Mouse (Mus musculus) forebrain, embryonic 10.5 days (tissue): ENCODE measurements at regions not wholly inside any gene's neighbourhood (a gene's known extent, or its start where the extent isn't known, plus 50 kb on each side); places are given as distances from the start of the nearest gene placed in this dataset.

ENCODE experiments used
- DNase-seq: peaks from one replicate; pipeline ENCODE4 v3.0.0-alpha.2; 2017; ENCODE audit warnings: low spot score; ENCODE audit errors: extremely low spot score
- H3K27ac ChIP-seq: fragments of 300-500 bp; sonication (generic); 2 replicates; pipeline ENCODE4 v1.5.1; 2016; ENCODE audit warnings: mild to moderate bottlenecking
- H3K27me3 ChIP-seq: fragments of 300-500 bp; sonication (generic); 2 replicates; pipeline ENCODE4 v1.6.1; 2016; ENCODE audit warnings: mild to moderate bottlenecking; ENCODE audit not compliant: poor library complexity, severe bottlenecking
- H3K36me3 ChIP-seq: fragments of 300-500 bp; sonication (generic); replicated peaks from 2 replicates; pipeline ENCODE4 v1.6.1; 2016; ENCODE audit warnings: mild to moderate bottlenecking, moderate library complexity
- H3K4me1 ChIP-seq: fragments of 300-500 bp; sonication (generic); 2 replicates; pipeline ENCODE4 v1.6.1; 2016
- H3K4me3 ChIP-seq: fragments of 300-500 bp; sonication (generic); 2 replicates; pipeline ENCODE4 v1.5.1; 2016; ENCODE audit warnings: mild to moderate bottlenecking, moderate library complexity
- H3K9me3 ChIP-seq: fragments of 300-500 bp; sonication (generic); 2 replicates; pipeline ENCODE4 v1.6.1; 2016; ENCODE audit warnings: mild to moderate bottlenecking, moderate library complexity
- WGBS: fragments of 180-500 bp; shearing (Covaris S2); methylation state at CpG from one replicate; pipeline ENCODE4 v1.1.7; 2016; 5-methylcytosine and 5-hydroxymethylcytosine counted together

DNA sequence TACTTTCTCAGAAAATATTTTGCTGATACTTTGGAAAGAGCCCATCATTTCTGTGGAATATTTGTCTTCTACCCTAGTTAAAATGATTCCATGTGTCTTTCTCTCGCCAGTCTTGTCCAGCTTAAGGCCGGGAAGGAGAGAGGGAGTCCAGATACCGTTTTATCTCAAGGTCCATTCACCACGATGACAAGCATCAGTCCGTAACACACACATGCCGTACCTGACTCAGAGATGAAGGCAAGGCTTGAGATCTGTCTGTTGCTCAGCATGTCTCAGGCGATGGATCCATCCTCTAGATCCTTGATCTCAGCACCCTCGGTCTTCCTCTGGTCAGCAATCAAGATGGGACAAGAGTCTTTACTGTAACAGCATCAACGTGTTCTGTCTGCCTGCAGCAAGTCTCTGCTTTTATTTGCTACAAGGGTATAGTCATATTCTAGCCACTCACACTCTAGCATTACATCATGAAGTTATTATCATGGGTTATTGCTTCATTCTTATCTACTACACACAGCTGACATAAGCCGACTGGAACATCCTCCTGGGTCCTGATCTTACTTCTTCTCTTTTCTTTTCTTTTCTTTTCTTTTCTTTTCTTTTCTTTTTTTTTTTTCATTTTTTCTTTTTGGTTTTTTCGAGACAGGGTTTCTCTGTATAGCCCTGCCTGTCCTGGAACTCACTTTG lies 64.9 kb upstream of the Tmem164 start:
- WGBS, result 88% methylated on average over 11 of the region's 11 CpGs
- H3K4me3 ChIP-seq, result no peak overlapping the region
- no peak for DNase-seq
- H3K9me3 ChIP-seq, result no peaks in the 10 kb centered on the region
- no peaks in the 10 kb centered on the region for H3K36me3 ChIP-seq
- peaks cover 76% of the 10 kb centered on the region for H3K27me3 ChIP-seq
- no peak overlapping the region for H3K27ac ChIP-seq
- no peaks in the 10 kb centered on the region for H3K4me1 ChIP-seq

DNA sequence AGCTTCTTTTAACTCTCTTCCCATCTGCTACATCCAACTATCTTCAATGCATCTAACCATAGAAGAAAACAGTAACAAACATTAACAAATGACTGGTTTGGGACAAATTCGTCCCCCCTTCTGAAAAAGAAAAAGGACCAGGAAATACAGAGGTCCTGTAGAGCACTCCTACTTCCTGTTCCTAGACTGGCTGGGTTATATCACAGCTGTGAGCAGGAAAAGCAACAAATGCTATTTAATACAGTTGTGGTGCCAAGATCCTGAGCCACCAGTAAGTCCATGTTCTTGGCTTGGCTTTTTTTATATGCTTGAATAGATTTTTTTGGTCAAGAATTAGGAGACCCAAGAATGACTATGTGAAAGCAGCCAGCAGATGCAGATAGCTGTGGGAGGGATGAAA lies 62.8 kb upstream of the Tmem164 start:
- peaks cover 73% of the 10 kb centered on the region for H3K27me3 ChIP-seq
- WGBS, result 76% methylated on average over 1 of the region's 1 CpGs

DNA sequence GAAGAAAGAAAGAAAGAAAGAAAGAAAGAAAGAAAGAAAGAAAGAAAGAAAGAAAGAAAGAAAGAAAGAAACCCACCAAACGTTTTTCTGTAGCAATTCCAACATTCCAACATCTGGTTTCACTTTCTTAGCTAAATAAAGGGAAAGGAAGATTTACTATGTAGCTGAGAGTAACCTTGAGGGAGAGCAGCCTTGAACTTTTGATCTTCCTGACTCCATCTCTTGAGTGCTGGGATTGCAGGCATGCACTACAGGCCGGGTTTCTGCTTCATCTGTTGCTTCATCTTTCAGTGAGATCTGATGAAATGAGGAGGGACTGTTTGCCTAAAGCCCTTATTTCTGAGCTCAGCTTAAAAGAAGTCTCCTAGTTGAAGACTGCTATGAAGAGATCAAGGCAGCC lies 57.8 kb upstream of the Tmem164 start:
- DNase-seq, result no peak
- no peak overlapping the region for H3K27ac ChIP-seq
- H3K27me3 ChIP-seq, result peaks cover 83% of the 10 kb centered on the region
- no peaks in the 10 kb centered on the region for H3K9me3 ChIP-seq
- H3K36me3 ChIP-seq, result no peaks in the 10 kb centered on the region
- 43% methylated on average over 2 of the region's 2 CpGs for WGBS
- no peak overlapping the region for H3K4me3 ChIP-seq
- no peaks in the 10 kb centered on the region for H3K4me1 ChIP-seq

More for the DNA sequence above, 62.8 kb upstream of the Tmem164 start:
- no peak overlapping the region for H3K27ac ChIP-seq
- H3K4me1 ChIP-seq, result no peaks in the 10 kb centered on the region
- H3K9me3 ChIP-seq, result no peaks in the 10 kb centered on the region
- no peak overlapping the region for H3K4me3 ChIP-seq
- no peaks in the 10 kb centered on the region for H3K36me3 ChIP-seq
- DNase-seq, result no peak

GRCm38 (mm10) chrX:142623882-142624281 lies 57.3 kb upstream of the Tmem164 start:
- no peak for DNase-seq
- Histone ChIP-seq H3K9me3 (no peaks in the 10 kb centered on the region), H3K4me3 (no peak overlapping the region), H3K36me3 (no peaks in the 10 kb centered on the region), H3K4me1 (no peaks in the 10 kb centered on the region), H3K27me3 (peaks cover 83% of the 10 kb centered on the region), H3K27ac (no peak overlapping the region)
- WGBS, result 58% methylated on average over 2 of the region's 2 CpGs
